Mouse (Mus musculus) stomach, embryonic 16.5 days (tissue): Measurements from ENCODE around the gene D130052B06Rik. TPM values are rescaled to one million over a fixed set of nuclear protein-coding genes. Genes with fewer than 3 reads are reported as not detected.

Experiments used
- ATAC-seq: fragments of 200-750 bp; cut with Nextera tagmentation; 2 replicates; pipeline ENCODE4 v1.8.0; 2017; ENCODE audit warnings: moderate number of reproducible peaks, moderate TSS enrichment; ENCODE audit not compliant: insufficient read depth, low FRiP score
- H3K27ac ChIP-seq: fragments of 300-500 bp; sonication (generic); 2 replicates; pipeline ENCODE4 v1.5.1; 2014; ENCODE audit warnings: low read length
- H3K27me3 ChIP-seq: fragments of 300-500 bp; sonication (generic); 2 replicates; pipeline ENCODE4 v1.6.1; 2014; ENCODE audit warnings: low read length, control low read depth, mixed read lengths; ENCODE audit not compliant: control insufficient read depth, insufficient read depth
- H3K36me3 ChIP-seq: fragments of 300-500 bp; sonication (generic); 2 replicates; pipeline ENCODE4 v1.6.1; 2014; ENCODE audit warnings: low read length; ENCODE audit not compliant: control insufficient read depth, insufficient read depth
- H3K4me1 ChIP-seq: fragments of 300-500 bp; sonication (generic); 2 replicates; pipeline ENCODE4 v1.6.1; 2014; ENCODE audit warnings: low read length, control low read depth, mixed read lengths; ENCODE audit not compliant: control insufficient read depth, insufficient read depth
- H3K4me2 ChIP-seq: fragments of 300-500 bp; sonication (generic); 2 replicates; pipeline ENCODE4 v1.6.1; 2014; ENCODE audit warnings: low read depth, low read length, mixed read lengths
- H3K4me3 ChIP-seq: fragments of 300-500 bp; sonication (generic); replicated peaks from 2 replicates; pipeline ENCODE4 v1.5.1; 2014; ENCODE audit warnings: mild to moderate bottlenecking, low read length
- H3K9ac ChIP-seq: fragments of 300-500 bp; sonication (generic); 2 replicates; pipeline ENCODE4 v1.6.1; 2014; ENCODE audit warnings: low read length
- H3K9me3 ChIP-seq: fragments of 300-500 bp; sonication (generic); replicated peaks from 2 replicates; pipeline ENCODE4 v1.6.1; 2016; ENCODE audit warnings: low read length, control low read depth; ENCODE audit not compliant: control insufficient read depth
- WGBS: fragments of 180-500 bp; shearing (Covaris S2); extraction: QIAGEN DNeasy Blood & Tissue Kit; methylation state at CpG from one replicate; pipeline ENCODE4 v1.1.7; 2014; 5-methylcytosine and 5-hydroxymethylcytosine counted together
- polyA plus RNA-seq: library from polyadenylated mRNA; unstranded; fragments of >200 nt; fragmentation: Nextera tagmentation; extraction: Ambion mirVana; gene quantifications from 2 replicates; pipeline ENCODE4 v1.2.1, GENCODE M21; 2015

The D130052B06Rik gene
- not detected in 2 replicates for polyA plus RNA-seq

- ATAC-seq = no peak
- Histone ChIP-seq H3K4me3 (no peak within 1 kb of the TSS), H3K27me3 (no peaks in the 10 kb centered on the region), H3K9ac (no peak within 1 kb of the TSS), H3K9me3 (no peaks in the 10 kb centered on the region), H3K27ac (no peak within 1 kb of the TSS), H3K4me1 (no peaks in the 10 kb centered on the region), H3K4me2 (no peak within 1 kb of the TSS), H3K36me3 (no peaks in the 10 kb centered on the region)
- 60% methylated on average over 4 of the region's 4 CpGs for WGBS
Observed at GRCm38 (mm10) chr11:33598986-33599385, at the start of gene D130052B06Rik. Gene D130052B06Rik, plus strand, starts transcription at chr11:33599302.

- Histone ChIP-seq H3K27me3 (no peaks in the 10 kb centered on the region), H3K4me3 (no peak overlapping the region), H3K4me2 (no peak overlapping the region), H3K4me1 (no peaks in the 10 kb centered on the region), H3K9me3 (no peaks in the 10 kb centered on the region), H3K36me3 (no peaks in the 10 kb centered on the region), H3K9ac (no peak overlapping the region), H3K27ac (no peak overlapping the region)
- ATAC-seq = no peak
- 82% methylated on average over 14 of the region's 14 CpGs for WGBS
Observed at GRCm38 (mm10) chr11:33550861-33551560, 48.1 kb upstream of the D130052B06Rik start.

- Histone ChIP-seq H3K4me3 (no peak overlapping the region), H3K4me1 (no peaks in the 10 kb centered on the region), H3K9ac (no peak overlapping the region), H3K36me3 (no peaks in the 10 kb centered on the region), H3K9me3 (no peaks in the 10 kb centered on the region), H3K27me3 (no peaks in the 10 kb centered on the region), H3K4me2 (no peak overlapping the region), H3K27ac (no peak overlapping the region)
- WGBS = 77% methylated on average over 8 of the region's 8 CpGs
- no peak for ATAC-seq
Observed at GRCm38 (mm10) chr11:33554123-33554522, 45.0 kb upstream of the D130052B06Rik start.

- WGBS = 77% methylated on average over 2 of the region's 2 CpGs
- Histone ChIP-seq H3K9me3 (no peaks in the 10 kb centered on the region), H3K9ac (no peak overlapping the region), H3K27ac (no peak overlapping the region), H3K27me3 (no peaks in the 10 kb centered on the region), H3K4me3 (no peak overlapping the region), H3K36me3 (no peaks in the 10 kb centered on the region), H3K4me2 (no peak overlapping the region), H3K4me1 (no peaks in the 10 kb centered on the region)
- no peak for ATAC-seq
Observed at GRCm38 (mm10) chr11:33563921-33564320, 35.2 kb upstream of the D130052B06Rik start.

GRCm38 (mm10) chr11:33570413-33570812, 28.7 kb upstream of the D130052B06Rik start:
- no peak overlapping the region for H3K4me3 ChIP-seq
- no peaks in the 10 kb centered on the region for H3K27me3 ChIP-seq
- H3K27ac ChIP-seq = no peak overlapping the region
- no peaks in the 10 kb centered on the region for H3K9me3 ChIP-seq
- no peak for ATAC-seq
- H3K4me1 ChIP-seq = no peaks in the 10 kb centered on the region
- no peak overlapping the region for H3K4me2 ChIP-seq
- no peaks in the 10 kb centered on the region for H3K36me3 ChIP-seq
- no peak overlapping the region for H3K9ac ChIP-seq

GRCm38 (mm10) chr11:33574944-33575343, 24.2 kb upstream of the D130052B06Rik start:
- Histone ChIP-seq H3K4me2 (no peak overlapping the region), H3K4me3 (no peak overlapping the region), H3K27me3 (no peaks in the 10 kb centered on the region), H3K27ac (no peak overlapping the region), H3K36me3 (no peaks in the 10 kb centered on the region), H3K9ac (no peak overlapping the region), H3K4me1 (peaks cover 5% of the 10 kb centered on the region; the same call in 1 of the 2 replicates), H3K9me3 (no peaks in the 10 kb centered on the region)
- WGBS = 81% methylated on average over 3 of the region's 3 CpGs
- no peak for ATAC-seq

GRCm38 (mm10) chr11:33578859-33579258, 20.2 kb upstream of the D130052B06Rik start, which contains the start of gene Gabrp:
Gene Gabrp, minus strand, starts transcription at chr11:33578959.
- ATAC-seq = no peak
- Histone ChIP-seq H3K36me3 (no peaks in the 10 kb centered on the region), H3K4me1 (peaks cover 5% of the 10 kb centered on the region; the same call in 1 of the 2 replicates), H3K4me3 (no peak within 1 kb of the TSS), H3K9ac (no peak within 1 kb of the TSS), H3K4me2 (no peak within 1 kb of the TSS), H3K27me3 (no peaks in the 10 kb centered on the region), H3K9me3 (no peaks in the 10 kb centered on the region), H3K27ac (no peak within 1 kb of the TSS)
- WGBS = 55% methylated on average over 6 of the region's 6 CpGs

- no peak overlapping the region for H3K27ac ChIP-seq
- H3K9ac ChIP-seq = no peak overlapping the region
- 14% methylated on average over 3 of the region's 3 CpGs for WGBS
- no peak overlapping the region for H3K4me3 ChIP-seq
- no peaks in the 10 kb centered on the region for H3K9me3 ChIP-seq
- no peaks in the 10 kb centered on the region for H3K27me3 ChIP-seq
- H3K4me1 ChIP-seq = peaks cover 5% of the 10 kb centered on the region; the same call in 1 of the 2 replicates
- H3K4me2 ChIP-seq = no peak overlapping the region
- H3K36me3 ChIP-seq = no peaks in the 10 kb centered on the region
- no peak for ATAC-seq
Observed at GRCm38 (mm10) chr11:33579621-33580020, 19.5 kb upstream of the D130052B06Rik start.

GRCm38 (mm10) chr11:33586614-33587013, 12.5 kb upstream of the D130052B06Rik start:
- H3K4me1 ChIP-seq = no peaks in the 10 kb centered on the region
- H3K4me2 ChIP-seq = no peak overlapping the region
- no peak overlapping the region for H3K27ac ChIP-seq
- H3K27me3 ChIP-seq = no peaks in the 10 kb centered on the region
- H3K9me3 ChIP-seq = no peaks in the 10 kb centered on the region
- H3K36me3 ChIP-seq = no peaks in the 10 kb centered on the region
- 74% methylated on average over 6 of the region's 6 CpGs for WGBS
- H3K4me3 ChIP-seq = no peak overlapping the region
- ATAC-seq = no peak
- H3K9ac ChIP-seq = no peak overlapping the region
